Mouse (Mus musculus) G1E-ER4 (cell line): ENCODE measurements around the gene Snx14. TPM values are rescaled to one million over a fixed set of nuclear protein-coding genes. Genes with fewer than 3 reads are reported as not detected.

Source experiments
- GATA1 ChIP-seq: IDR thresholded peaks from one replicate; pipeline ENCODE4 v1.8.0; 2012; ENCODE audit warnings: low read length, inconsistent platforms
- polyA plus RNA-seq: library from polyadenylated mRNA; stranded (reverse); fragments of >175 nt; gene quantifications from 2 replicates; pipeline ENCODE4 v1.2.3, GENCODE M21; 2012

Snx14 gene
- polyA plus RNA-seq, 1 experiment: 11.3 TPM

GRCm38 (mm10) chr9:88409978-88410377 is 28.8 kb downstream of the Snx14 start:
- TF ChIP-seq GATA1: no peak

- TF ChIP-seq GATA1: no peak
Observed at GRCm38 (mm10) chr9:88404515-88404914, 34.2 kb downstream of the Snx14 start.

- TF ChIP-seq GATA1: no peak
Observed at GRCm38 (mm10) chr9:88404088-88404487, 34.7 kb downstream of the Snx14 start.

GRCm38 (mm10) chr9:88398461-88398860 is 40.3 kb downstream of the Snx14 start:
- TF ChIP-seq GATA1: no peak

GRCm38 (mm10) chr9:88394852-88395251 is 43.9 kb downstream of the Snx14 start:
- TF ChIP-seq GATA1: no peak

- no peak for TF ChIP-seq GATA1
Observed at GRCm38 (mm10) chr9:88388826-88389225, 49.9 kb downstream of the Snx14 start.

- no peak for TF ChIP-seq GATA1
Observed at GRCm38 (mm10) chr9:88380542-88380941, 58.2 kb downstream of the Snx14 start.

- no peak for TF ChIP-seq GATA1
Observed at GRCm38 (mm10) chr9:88380076-88380475, 58.7 kb downstream of the Snx14 start.

GRCm38 (mm10) chr9:88379057-88379456 is 59.7 kb downstream of the Snx14 start:
- TF ChIP-seq GATA1: no peak

GRCm38 (mm10) chr9:88377483-88377882 is 61.3 kb downstream of the Snx14 start:
- TF ChIP-seq GATA1: no peak

GRCm38 (mm10) chr9:88373001-88373400 is 65.8 kb downstream of the Snx14 start:
- TF ChIP-seq GATA1: no peak

- TF ChIP-seq GATA1: no peak
Observed at GRCm38 (mm10) chr9:88371201-88371600, 67.6 kb downstream of the Snx14 start.

- TF ChIP-seq GATA1: no peak
Observed at GRCm38 (mm10) chr9:88369666-88370065, 69.1 kb downstream of the Snx14 start.

- TF ChIP-seq GATA1: no peak
Observed at GRCm38 (mm10) chr9:88368476-88368875, 70.3 kb downstream of the Snx14 start.

- no peak for TF ChIP-seq GATA1
Observed at GRCm38 (mm10) chr9:88367751-88368150, 71.0 kb downstream of the Snx14 start.

GRCm38 (mm10) chr9:88367322-88367721 is 71.4 kb downstream of the Snx14 start:
- no peak for TF ChIP-seq GATA1

- no peak for TF ChIP-seq GATA1
Observed at GRCm38 (mm10) chr9:88366819-88367218, 71.9 kb downstream of the Snx14 start.

GRCm38 (mm10) chr9:88366308-88366707 is 72.5 kb downstream of the Snx14 start:
- TF ChIP-seq GATA1: no peak
